Mouse (Mus musculus) c-Kit-positive CD71-positive TER-119-positive erythroid progenitor cells, embryonic 14.5 days (primary cell): ENCODE results near the gene Klra2.
"Not testable (repeated sequence)": the region's sequence is repeated elsewhere in the genome, so short reads cannot be mapped to it uniquely, and the experiment has no call there.

ENCODE experiments used
- DNase-seq: peaks from one replicate; pipeline ENCODE4 v3.0.0-alpha.2; 2013; ENCODE audit warnings: low spot score

Gene Klra2

GRCm38 (mm10) chr6:131247206-131247605 is at the start of gene Klra2:
TSS of gene Klra2 (minus strand) at chr6:131247362.
- DNase-seq, result no peak

GRCm38 (mm10) chr6:131294435-131295112 is 47.4 kb upstream of the Klra2 start:
- DNase-seq, result no peak

- DNase-seq, result no peak
These were observed 46.8 kb upstream of the Klra2 start for GRCm38 (mm10) chr6:131293916-131294315.

GRCm38 (mm10) chr6:131292991-131293788 is 46.0 kb upstream of the Klra2 start, which contains the start of gene Magohb:
TSS of gene Magohb (minus strand) at chr6:131293244.
- peak; percentile 77 for DNase-seq

GRCm38 (mm10) chr6:131292276-131292990 is 45.3 kb upstream of the Klra2 start:
- peak; percentile 15 for DNase-seq

- peak; percentile 34 for DNase-seq
These were observed 43.3 kb upstream of the Klra2 start for GRCm38 (mm10) chr6:131290430-131290829.

- not testable (repeated sequence) for DNase-seq
These were observed 31.0 kb upstream of the Klra2 start for GRCm38 (mm10) chr6:131278160-131278559.

- DNase-seq, result no peak
These were observed 29.5 kb upstream of the Klra2 start for GRCm38 (mm10) chr6:131276659-131277058.

GRCm38 (mm10) chr6:131272311-131272710 is 25.1 kb upstream of the Klra2 start:
- DNase-seq, result no peak

- DNase-seq, result no peak
These were observed 23.1 kb upstream of the Klra2 start for GRCm38 (mm10) chr6:131270312-131270711.

- DNase-seq, result no peak
These were observed 22.4 kb upstream of the Klra2 start for GRCm38 (mm10) chr6:131269599-131269998.

GRCm38 (mm10) chr6:131264175-131264574 is 17.0 kb upstream of the Klra2 start:
- no peak for DNase-seq

GRCm38 (mm10) chr6:131262778-131263177 is 15.6 kb upstream of the Klra2 start:
- DNase-seq, result no peak

- no peak for DNase-seq
These were observed 14.8 kb upstream of the Klra2 start for GRCm38 (mm10) chr6:131262009-131262408.

GRCm38 (mm10) chr6:131245081-131245480 is 2.1 kb downstream of the Klra2 start:
- no peak for DNase-seq
